Mouse (Mus musculus) midbrain, embryonic 14.5 days (tissue): ENCODE measurements around the gene Fam120b. TPM values are rescaled to one million over a fixed set of nuclear protein-coding genes. Genes with fewer than 3 reads are reported as not detected.

Experiments
- ATAC-seq: fragments of 200-750 bp; cut with Nextera tagmentation; 2 replicates; pipeline ENCODE4 v1.8.0; 2017; ENCODE audit warnings: moderate number of reproducible peaks, moderate library complexity; ENCODE audit not compliant: low FRiP score, low TSS enrichment
- DNase-seq: peaks from one replicate; pipeline ENCODE4 v3.0.0-alpha.2; 2015
- H3K27ac ChIP-seq: fragments of 300-500 bp; sonication (generic); replicated peaks from 2 replicates; pipeline ENCODE4 v1.5.1; 2014; ENCODE audit warnings: mild to moderate bottlenecking, low read depth, low read length, moderate library complexity
- H3K27me3 ChIP-seq: fragments of 300-500 bp; sonication (generic); 2 replicates; pipeline ENCODE4 v1.6.1; 2014; ENCODE audit warnings: low read length, control low read depth, mixed read lengths; ENCODE audit not compliant: control insufficient read depth, insufficient read depth
- H3K36me3 ChIP-seq: fragments of 300-500 bp; sonication (generic); 2 replicates; pipeline ENCODE4 v1.6.1; 2014; ENCODE audit warnings: low read length, control low read depth; ENCODE audit not compliant: control insufficient read depth, insufficient read depth
- H3K4me1 ChIP-seq: fragments of 300-500 bp; sonication (generic); 2 replicates; pipeline ENCODE4 v1.6.1; 2014; ENCODE audit warnings: mild to moderate bottlenecking, antibody characterized with exemption, low read length, control low read depth; ENCODE audit not compliant: control insufficient read depth, insufficient read depth
- H3K4me2 ChIP-seq: fragments of 300-500 bp; sonication (generic); 2 replicates; pipeline ENCODE4 v1.6.1; 2014; ENCODE audit warnings: mild to moderate bottlenecking, low read length, moderate library complexity
- H3K4me3 ChIP-seq: fragments of 300-500 bp; sonication (generic); replicated peaks from 2 replicates; pipeline ENCODE4 v1.5.1; 2014; ENCODE audit warnings: low read depth, low read length
- H3K9ac ChIP-seq: fragments of 300-500 bp; sonication (generic); replicated peaks from 2 replicates; pipeline ENCODE4 v1.6.1; 2014; ENCODE audit warnings: mild to moderate bottlenecking, low read length, moderate library complexity
- H3K9me3 ChIP-seq: fragments of 300-500 bp; sonication (generic); 2 replicates; pipeline ENCODE4 v1.6.1; 2016; ENCODE audit warnings: low read length, control low read depth, mixed read lengths; ENCODE audit not compliant: control insufficient read depth
- WGBS: fragments of 180-500 bp; shearing (Covaris S2); extraction: QIAGEN DNeasy Blood & Tissue Kit; methylation state at CpG from one replicate; pipeline ENCODE4 v1.1.7; 2014; 5-methylcytosine and 5-hydroxymethylcytosine counted together
- polyA plus RNA-seq: library from polyadenylated mRNA; unstranded; fragments of >200 nt; fragmentation: Nextera tagmentation; extraction: Ambion mirVana; gene quantifications from 2 replicates; pipeline ENCODE4 v1.2.1, GENCODE M21; 2014

Fam120b gene
- polyA plus RNA-seq, 1 experiment from 2014 or later = 49.1 TPM

DNA sequence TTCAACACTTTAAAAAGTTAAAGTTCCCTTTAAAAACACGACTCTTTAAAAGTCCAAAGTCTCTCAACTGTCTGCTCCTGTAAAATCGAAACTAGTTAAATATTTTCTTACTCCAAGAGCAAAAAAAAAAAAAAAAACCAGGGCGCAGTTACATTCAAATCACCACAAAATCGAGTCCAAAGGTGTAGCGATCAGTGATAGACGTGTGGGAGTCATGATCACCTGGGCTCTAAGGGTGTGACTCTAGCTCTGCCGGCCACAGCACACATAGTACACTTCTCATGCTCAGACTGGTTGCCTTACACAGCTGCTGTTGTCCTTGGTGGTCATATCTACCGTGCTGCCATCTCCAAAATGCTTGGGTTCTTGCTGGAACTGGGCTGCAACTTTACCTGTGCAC is 6.6 kb upstream of the Fam120b start:
- WGBS = 85% methylated on average over 8 of the region's 8 CpGs
- Histone ChIP-seq H3K4me3 (no peak overlapping the region), H3K27ac (no peak overlapping the region), H3K36me3 (no peaks in the 10 kb centered on the region), H3K9me3 (no peaks in the 10 kb centered on the region), H3K4me2 (no peak overlapping the region), H3K9ac (no peak overlapping the region), H3K4me1 (no peaks in the 10 kb centered on the region), H3K27me3 (no peaks in the 10 kb centered on the region)
- ATAC-seq (no peak), DNase-seq (no peak)

DNA sequence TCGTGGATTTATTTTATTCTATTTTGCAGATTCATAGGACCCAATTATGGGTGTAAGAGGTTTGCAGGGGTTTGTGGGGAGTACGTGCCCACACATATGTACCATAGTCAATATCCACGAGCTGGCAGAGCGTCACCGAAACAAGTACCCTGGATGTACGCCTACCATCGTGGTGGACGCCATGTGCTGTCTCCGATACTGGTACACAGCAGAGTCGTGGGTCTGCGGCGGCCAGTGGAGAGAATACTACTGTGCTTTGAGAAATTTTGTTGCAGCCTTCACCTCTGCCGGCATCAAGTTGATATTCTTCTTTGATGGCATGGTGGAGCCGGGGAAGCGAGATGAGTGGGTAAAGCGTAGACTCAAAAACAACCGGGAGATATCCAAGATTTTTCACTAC is 5.7 kb downstream of the Fam120b start:
- DNase-seq (no peak), ATAC-seq (no peak)
- Histone ChIP-seq H3K4me3 (no peak overlapping the region), H3K4me1 (peaks cover 9% of the 10 kb centered on the region), H3K27ac (no peak overlapping the region), H3K27me3 (no peaks in the 10 kb centered on the region), H3K9me3 (no peaks in the 10 kb centered on the region), H3K4me2 (no peak overlapping the region), H3K9ac (no peak overlapping the region), H3K36me3 (peaks cover 48% of the 10 kb centered on the region)
- 98% methylated on average over 17 of the region's 17 CpGs for WGBS

DNA sequence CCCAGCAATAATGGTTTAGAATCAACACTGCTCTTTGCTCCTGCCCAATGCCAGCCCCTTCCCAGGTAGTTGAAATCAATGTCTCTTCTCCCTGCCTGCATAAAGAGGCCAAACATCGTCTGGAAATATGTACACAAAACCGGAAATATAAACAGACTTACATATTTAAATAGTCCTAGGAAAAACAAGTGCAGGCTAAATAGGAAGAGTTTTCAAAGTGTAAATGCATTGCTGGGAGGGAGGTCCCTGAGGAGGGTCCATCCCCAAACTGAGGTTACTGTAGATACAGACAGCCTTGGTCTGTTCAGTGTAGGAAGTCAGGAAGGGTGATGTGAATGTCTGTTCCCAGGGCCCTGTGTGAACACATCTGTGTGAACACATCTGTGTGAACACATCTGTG is 10.6 kb downstream of the Fam120b start:
- no peak for DNase-seq
- Histone ChIP-seq H3K36me3 (peaks cover 92% of the 10 kb centered on the region), H3K9ac (no peak overlapping the region), H3K4me1 (no peaks in the 10 kb centered on the region), H3K27ac (no peak overlapping the region), H3K4me2 (no peak overlapping the region), H3K9me3 (no peaks in the 10 kb centered on the region), H3K4me3 (no peak overlapping the region), H3K27me3 (no peaks in the 10 kb centered on the region)
- WGBS = 94% methylated on average over 2 of the region's 2 CpGs
- ATAC-seq = no peak

DNA sequence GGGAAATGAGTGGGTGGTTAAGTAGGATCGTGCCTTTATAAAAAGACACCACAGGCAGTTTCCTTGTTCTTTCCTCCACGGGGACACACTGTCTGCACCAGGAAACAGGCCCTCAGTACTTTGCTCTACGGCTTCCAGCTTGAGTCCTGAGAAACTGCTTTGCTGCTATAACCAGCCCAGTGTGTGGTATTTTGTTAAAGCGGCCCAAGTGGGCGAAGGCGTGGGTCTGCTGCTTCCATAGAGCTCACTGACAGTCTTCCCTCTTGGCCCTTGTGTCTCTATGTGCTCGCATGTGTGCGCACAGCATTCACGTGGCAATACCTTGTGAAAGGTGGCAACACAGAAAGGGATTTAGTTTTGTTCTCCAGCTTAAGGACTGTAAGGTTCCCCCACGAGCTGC is 13.3 kb downstream of the Fam120b start:
- WGBS = 91% methylated on average over 10 of the region's 10 CpGs

DNA sequence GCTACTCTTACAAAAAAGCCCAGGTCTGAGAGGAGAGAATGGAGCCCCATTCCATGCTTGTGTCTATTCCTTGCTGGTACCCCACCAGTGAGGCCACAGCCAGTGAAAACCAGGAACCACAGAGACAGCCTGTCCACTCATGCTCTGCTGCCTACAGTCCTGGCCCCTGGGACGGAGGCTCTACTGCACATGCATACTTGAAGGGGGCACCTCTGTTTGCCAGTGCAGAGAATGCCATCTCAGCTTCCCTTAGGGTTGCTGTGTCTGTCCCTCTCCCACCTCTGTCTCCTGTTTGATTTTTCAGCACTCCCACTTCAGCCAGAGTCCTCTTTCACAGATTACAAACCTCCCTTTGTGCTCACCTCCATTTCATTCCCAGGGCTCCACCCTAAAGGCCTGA is 14.9 kb downstream of the Fam120b start:
- no peak overlapping the region for H3K4me2 ChIP-seq
- peaks cover 94% of the 10 kb centered on the region for H3K36me3 ChIP-seq
- DNase-seq = no peak
- no peak for ATAC-seq
- no peaks in the 10 kb centered on the region for H3K27me3 ChIP-seq
- no peak overlapping the region for H3K4me3 ChIP-seq
- 88% methylated on average over 1 of the region's 1 CpGs for WGBS
- no peaks in the 10 kb centered on the region for H3K4me1 ChIP-seq
- H3K9me3 ChIP-seq = no peaks in the 10 kb centered on the region
- no peak overlapping the region for H3K9ac ChIP-seq
- H3K27ac ChIP-seq = no peak overlapping the region

More for the DNA sequence above, 13.3 kb downstream of the Fam120b start:
- DNase-seq = no peak
- Histone ChIP-seq H3K4me3 (no peak overlapping the region), H3K27ac (no peak overlapping the region), H3K4me1 (no peaks in the 10 kb centered on the region), H3K9me3 (no peaks in the 10 kb centered on the region), H3K4me2 (no peak overlapping the region), H3K27me3 (no peaks in the 10 kb centered on the region), H3K36me3 (peaks cover 92% of the 10 kb centered on the region), H3K9ac (no peak overlapping the region)
- ATAC-seq = no peak

DNA sequence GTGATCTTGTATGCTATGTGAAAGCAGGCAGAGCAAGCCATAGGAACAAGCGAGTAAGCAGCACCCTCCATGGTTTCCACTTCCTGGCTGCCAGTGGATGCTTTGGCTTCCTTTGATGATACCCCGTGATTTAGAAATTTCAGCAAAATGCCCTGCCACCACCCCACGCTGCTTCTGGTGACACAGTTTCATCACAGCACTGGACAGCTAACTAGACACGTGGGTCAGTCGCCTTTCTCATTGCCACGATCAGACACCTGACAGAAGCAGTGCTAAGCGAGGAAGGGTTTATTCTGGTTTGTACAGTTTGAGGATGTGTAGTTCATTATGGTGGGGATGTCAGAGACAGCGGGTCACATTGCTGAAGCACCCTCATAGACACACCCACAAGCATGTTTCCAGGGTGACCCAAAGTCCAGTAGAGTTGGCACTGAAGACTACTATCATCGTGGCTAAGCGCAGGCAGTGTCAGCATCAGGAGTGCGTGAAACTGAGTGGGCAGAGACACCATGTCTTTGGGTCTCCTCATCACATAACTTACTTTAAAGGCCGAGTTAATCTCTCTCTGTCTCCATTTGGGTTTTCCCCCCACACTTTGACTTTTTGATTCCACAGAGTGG is 20.7 kb downstream of the Fam120b start:
- ATAC-seq (no peak), DNase-seq (no peak)
- Histone ChIP-seq H3K9me3 (no peaks in the 10 kb centered on the region), H3K36me3 (peaks cover 97% of the 10 kb centered on the region), H3K4me3 (no peak overlapping the region), H3K27ac (no peak overlapping the region), H3K9ac (no peak overlapping the region), H3K4me2 (no peak overlapping the region), H3K4me1 (no peaks in the 10 kb centered on the region), H3K27me3 (no peaks in the 10 kb centered on the region)
- 94% methylated on average over 12 of the region's 12 CpGs for WGBS

DNA sequence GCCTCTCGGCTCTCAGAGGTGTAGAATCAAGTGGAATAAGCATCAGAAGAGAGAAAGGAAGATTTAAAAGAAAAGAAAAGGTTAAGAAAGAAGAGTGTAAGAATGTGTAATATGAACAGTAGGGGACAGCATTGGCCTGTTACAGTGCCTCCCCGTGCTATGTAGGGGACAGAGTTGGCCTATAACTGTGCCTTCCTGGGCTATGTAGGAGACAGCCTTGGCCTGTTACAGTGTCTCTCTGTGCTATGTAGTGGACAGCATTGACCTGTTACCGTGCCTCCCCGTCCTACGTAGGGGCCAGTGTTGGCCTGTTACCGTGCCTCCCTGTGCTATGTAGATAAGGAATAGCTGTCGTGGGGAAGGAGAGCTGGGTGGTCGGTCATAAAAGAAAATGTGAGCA is 23.5 kb downstream of the Fam120b start:
- H3K36me3 ChIP-seq = peaks cover 96% of the 10 kb centered on the region
- no peak overlapping the region for H3K4me2 ChIP-seq
- H3K9ac ChIP-seq = no peak overlapping the region

DNA sequence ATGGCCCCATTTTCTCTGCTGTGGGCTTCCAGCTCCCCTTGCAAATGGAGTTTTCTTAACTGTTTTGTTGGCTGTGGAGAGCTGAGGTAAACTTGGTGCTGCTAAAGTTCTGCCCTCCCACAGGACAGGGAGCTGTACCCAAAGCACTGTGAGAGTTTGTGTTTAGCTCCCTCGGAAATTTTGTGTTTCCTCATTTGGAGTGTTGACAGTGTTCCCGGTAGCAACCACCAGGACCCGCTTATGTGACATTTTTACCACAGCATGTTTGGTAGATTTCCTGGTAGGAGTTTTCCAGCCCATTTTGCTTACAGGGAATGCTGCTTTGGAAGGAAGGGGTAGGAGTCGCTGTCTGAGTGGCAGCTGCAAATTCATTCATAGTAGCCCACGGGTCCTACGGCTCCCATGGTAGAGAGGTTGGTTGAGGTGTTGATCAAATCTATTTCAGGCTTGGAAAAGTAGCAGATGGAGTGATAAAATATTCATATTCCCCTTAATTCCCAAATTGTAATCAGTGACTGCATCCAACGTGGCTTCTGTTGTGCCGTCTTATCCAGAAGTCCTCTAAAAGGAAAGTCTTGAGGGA is 24.1 kb downstream of the Fam120b start:
- Histone ChIP-seq H3K9me3 (no peaks in the 10 kb centered on the region), H3K9ac (no peak overlapping the region), H3K27ac (no peak overlapping the region), H3K4me3 (no peak overlapping the region), H3K4me1 (no peaks in the 10 kb centered on the region), H3K4me2 (no peak overlapping the region), H3K27me3 (no peaks in the 10 kb centered on the region), H3K36me3 (peaks cover 96% of the 10 kb centered on the region)
- WGBS = 81% methylated on average over 8 of the region's 8 CpGs
- DNase-seq = no peak
- no peak for ATAC-seq

More for the DNA sequence above, 23.5 kb downstream of the Fam120b start:
- H3K4me1 ChIP-seq = no peaks in the 10 kb centered on the region
- ATAC-seq (no peak), DNase-seq (no peak)
- no peak overlapping the region for H3K4me3 ChIP-seq
- H3K27me3 ChIP-seq = no peaks in the 10 kb centered on the region
- no peaks in the 10 kb centered on the region for H3K9me3 ChIP-seq
- WGBS = 93% methylated on average over 8 of the region's 8 CpGs
- no peak overlapping the region for H3K27ac ChIP-seq

DNA sequence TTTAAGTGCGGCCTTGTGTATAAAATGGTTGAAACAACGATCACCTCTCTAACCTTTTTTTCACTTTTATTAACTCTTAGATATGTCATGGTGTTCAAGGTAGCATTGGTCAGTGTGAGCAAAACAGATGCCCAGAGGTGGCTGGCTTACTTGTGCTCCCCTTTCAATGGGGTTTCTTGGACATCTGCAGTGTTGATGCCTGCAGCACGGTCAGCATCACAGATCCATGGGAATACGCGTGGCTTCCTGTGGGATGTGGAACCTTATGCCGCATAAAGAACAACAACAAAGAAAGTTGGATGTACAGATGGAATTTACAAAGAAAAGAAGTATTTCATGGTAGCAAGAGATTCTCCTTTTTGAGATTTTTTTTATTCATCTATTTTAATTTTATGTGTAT is 25.4 kb downstream of the Fam120b start:
- Histone ChIP-seq H3K27me3 (no peaks in the 10 kb centered on the region), H3K27ac (no peak overlapping the region), H3K4me2 (no peak overlapping the region), H3K4me3 (no peak overlapping the region), H3K9ac (no peak overlapping the region), H3K4me1 (no peaks in the 10 kb centered on the region), H3K9me3 (no peaks in the 10 kb centered on the region), H3K36me3 (peaks cover 96% of the 10 kb centered on the region)
- ATAC-seq = no peak
- WGBS = 97% methylated on average over 6 of the region's 6 CpGs
- DNase-seq = no peak
